Mouse (Mus musculus) ES-Bruce4 (cell line): ENCODE results near the gene Impg1.

Experiments
- CTCF ChIP-seq: IDR thresholded peaks from one replicate; pipeline ENCODE4 v1.8.1; 2011; ENCODE audit warnings: low read depth, low read length
- EP300 ChIP-seq: IDR thresholded peaks from 2 replicates; pipeline ENCODE4 v1.6.1; 2011; ENCODE audit warnings: low read depth, low read length; ENCODE audit not compliant: insufficient read depth
- POLR2A ChIP-seq: IDR thresholded peaks from one replicate; pipeline ENCODE4 v1.8.1; 2011; ENCODE audit warnings: low read length; ENCODE audit not compliant: insufficient read depth

GRCm38 (mm10) chr9:80275772-80276134 is 189.5 kb downstream of the Impg1 start:
- TF ChIP-seq CTCF = no peak
- TF ChIP-seq EP300 = no peak
- TF ChIP-seq POLR2A = no peak
